Mouse (Mus musculus) embryonic fibroblast, embryonic 13.5 days (primary cell): ENCODE measurements at regions not wholly inside any gene's neighbourhood (a gene's known extent, or its start where the extent isn't known, plus 50 kb on each side); places are given as distances from the start of the nearest gene placed in this dataset.

Experiments used
- H3K27ac ChIP-seq: 2 replicates; pipeline ENCODE4 v1.5.1; 2012; ENCODE audit warnings: low read length, control low read depth, inconsistent platforms; ENCODE audit not compliant: insufficient read depth
- H3K4me1 ChIP-seq: 2 replicates; pipeline ENCODE4 v1.6.1; 2011; ENCODE audit warnings: low read length; ENCODE audit not compliant: control insufficient read depth, insufficient read depth
- H3K4me3 ChIP-seq: 2 replicates; pipeline ENCODE4 v1.5.1; 2011; ENCODE audit warnings: mild to moderate bottlenecking, control low read depth, low read length; ENCODE audit not compliant: insufficient read depth
- CTCF ChIP-seq: IDR thresholded peaks from 2 replicates; pipeline ENCODE4 v1.5.1; 2011; ENCODE audit warnings: mild to moderate bottlenecking, control low read depth, low read length, moderate library complexity, borderline replicate concordance; ENCODE audit not compliant: insufficient read depth
- POLR2A ChIP-seq: IDR thresholded peaks from 2 replicates; pipeline ENCODE4 v1.6.1; 2011; ENCODE audit warnings: low read depth, mild to moderate bottlenecking, control low read depth, low read length, moderate library complexity

DNA sequence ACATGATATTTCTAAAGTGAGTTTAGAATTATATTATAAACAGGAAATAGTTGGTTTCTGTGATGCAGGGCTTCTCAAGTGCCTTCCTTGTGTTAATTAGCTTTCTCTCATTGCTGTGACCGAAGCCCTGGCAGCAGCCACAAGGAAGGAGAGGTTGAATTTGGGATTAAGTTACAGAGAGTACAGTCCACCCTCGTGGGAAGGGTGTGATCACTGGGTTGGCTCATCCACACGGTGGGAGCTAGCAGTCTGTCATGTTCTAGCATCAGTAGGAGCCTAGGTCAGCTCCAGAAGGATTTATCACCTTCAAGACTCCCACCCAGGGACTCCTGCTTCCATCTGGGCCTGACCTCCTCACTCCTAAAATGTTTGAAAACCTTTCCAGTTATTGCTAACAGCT is 78.9 kb downstream of the Ccdc54 start:
- H3K4me3 ChIP-seq: no peak overlapping the region
- no peak overlapping the region for H3K27ac ChIP-seq
- no peaks in the 10 kb centered on the region for H3K4me1 ChIP-seq
- TF ChIP-seq CTCF (no peak), POLR2A (no peak)

DNA sequence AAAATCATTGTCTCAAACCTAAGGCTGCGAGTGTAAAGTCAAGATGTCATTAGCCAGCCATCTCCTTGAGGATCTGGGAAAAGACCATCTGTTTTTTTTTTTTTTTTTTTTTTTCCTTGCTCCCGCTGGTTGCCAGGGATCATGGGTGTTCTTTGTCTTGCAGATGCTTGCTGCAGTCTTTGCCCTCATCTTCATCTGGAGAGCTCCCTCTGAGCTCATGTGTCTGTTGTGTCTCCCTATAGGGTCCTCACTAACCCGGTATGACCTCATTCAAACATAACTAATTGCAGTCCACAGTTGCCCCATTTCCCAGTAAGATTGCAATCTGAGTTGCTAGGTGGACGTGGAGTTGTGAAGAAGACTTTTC is 77.3 kb upstream of the Bbx start:
- Histone ChIP-seq H3K4me3 (no peak overlapping the region), H3K27ac (no peak overlapping the region), H3K4me1 (no peaks in the 10 kb centered on the region)
- no peak for TF ChIP-seq POLR2A
- TF ChIP-seq CTCF: no peak

DNA sequence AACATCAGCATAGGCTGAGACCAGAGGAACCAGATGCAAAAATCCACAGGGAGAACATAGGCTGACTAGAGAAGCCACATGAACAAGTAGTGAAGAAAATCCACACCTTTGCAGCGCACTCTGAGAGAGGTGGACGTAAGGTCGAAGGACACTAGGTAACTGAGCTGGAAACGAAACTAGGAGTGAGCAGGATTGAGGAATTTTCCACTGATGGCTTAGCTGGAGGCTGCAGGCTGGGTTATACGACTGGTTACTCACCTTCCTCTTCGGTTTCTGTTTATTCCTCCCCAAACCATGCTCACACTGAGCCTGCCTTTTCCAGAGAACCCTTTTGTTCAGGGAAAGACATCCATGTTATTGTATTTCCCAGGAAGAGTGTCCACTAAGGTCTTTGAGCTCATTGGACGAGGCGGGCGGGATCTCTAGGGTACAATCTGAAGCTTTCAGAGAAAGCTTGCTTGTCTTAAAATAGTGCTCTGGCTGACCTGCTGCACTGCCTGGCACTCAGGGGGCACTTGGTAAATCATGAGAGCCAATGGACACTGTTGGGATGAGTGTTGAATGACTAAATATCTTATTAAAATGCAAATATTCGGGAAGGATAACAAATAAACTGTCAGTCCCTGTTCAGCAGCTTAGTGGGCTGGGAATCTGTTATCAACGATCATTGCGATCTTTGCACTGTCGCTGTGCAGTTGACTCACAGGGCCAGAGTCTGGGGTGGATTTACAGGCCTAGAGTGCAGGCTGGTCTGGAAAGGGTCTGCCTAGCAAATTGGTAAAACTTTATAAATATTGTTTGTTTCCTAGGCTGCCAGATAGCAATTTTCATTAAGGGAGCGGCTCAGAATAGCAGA is 76.7 kb upstream of the Bbx start:
- H3K4me1 ChIP-seq: peaks cover 3% of the 10 kb centered on the region; the same call in 1 of the 2 replicates
- H3K4me3 ChIP-seq: no peak overlapping the region
- no peak for TF ChIP-seq CTCF
- TF ChIP-seq POLR2A: no peak
- H3K27ac ChIP-seq: no peak overlapping the region

DNA sequence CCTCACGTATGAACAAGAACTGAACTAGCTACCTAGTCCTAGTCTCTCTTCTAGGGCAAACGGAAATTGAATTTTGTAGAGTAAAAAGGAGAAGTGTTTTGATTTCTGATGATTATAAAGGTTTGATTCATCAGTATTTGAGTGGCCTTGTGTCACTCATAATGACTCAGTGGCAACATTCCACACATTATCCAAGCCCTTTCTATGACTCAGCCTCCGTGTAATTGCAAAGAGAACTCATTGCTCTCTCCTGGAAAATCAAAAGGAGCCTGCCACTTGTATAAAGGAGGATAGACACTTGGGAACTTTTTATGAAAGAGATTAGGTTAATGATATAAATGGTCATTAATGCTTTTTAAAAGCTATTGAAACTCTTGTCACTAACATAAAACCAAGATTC is 72.4 kb upstream of the Bbx start:
- H3K4me1 ChIP-seq: peaks cover 3% of the 10 kb centered on the region; the same call in 1 of the 2 replicates
- no peak overlapping the region for H3K27ac ChIP-seq
- no peak overlapping the region for H3K4me3 ChIP-seq
- TF ChIP-seq POLR2A: no peak
- TF ChIP-seq CTCF: no peak

DNA sequence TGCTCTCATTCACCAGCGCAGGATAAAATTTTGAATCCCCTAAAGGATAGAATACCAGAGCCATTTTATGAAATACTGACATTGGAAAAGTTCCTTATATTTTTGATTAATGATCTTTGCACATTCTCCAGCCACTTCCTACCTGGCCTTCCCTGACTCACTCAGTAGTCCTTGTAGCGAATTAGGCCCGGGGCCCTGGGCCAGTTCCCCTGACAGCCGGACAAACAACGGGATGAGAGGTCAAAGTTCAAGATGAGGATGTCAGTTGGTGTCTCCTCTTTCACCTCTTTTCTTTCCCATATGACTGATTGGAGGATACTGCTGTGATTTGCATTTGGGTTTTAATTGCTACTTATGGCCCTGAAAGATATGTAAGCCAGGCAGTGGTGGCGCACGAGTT is 66.7 kb upstream of the Bbx start:
- Histone ChIP-seq H3K4me3 (no peak overlapping the region), H3K27ac (no peak overlapping the region), H3K4me1 (no peaks in the 10 kb centered on the region)
- TF ChIP-seq POLR2A (no peak), CTCF (no peak)

DNA sequence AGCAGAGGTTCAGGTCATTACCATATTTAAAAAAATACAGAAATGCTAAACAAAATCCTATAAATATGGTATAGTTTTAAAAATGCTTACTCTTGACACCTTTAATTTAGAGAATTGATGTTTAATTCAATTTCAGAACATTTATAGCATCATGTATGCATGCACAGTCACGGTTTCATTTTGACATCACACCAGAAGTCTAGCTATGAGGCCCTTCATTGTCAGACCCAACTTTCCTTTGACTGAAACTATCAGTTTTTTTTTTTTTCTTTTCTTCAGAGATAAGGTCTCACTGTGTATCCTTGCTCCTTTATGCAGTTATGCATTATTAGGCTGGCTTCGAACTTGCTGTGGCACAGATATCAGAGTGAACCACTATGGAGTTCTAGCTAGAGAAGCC is 61.5 kb upstream of the Bbx start:
- no peak overlapping the region for H3K4me3 ChIP-seq
- no peak for TF ChIP-seq POLR2A
- no peak for TF ChIP-seq CTCF
- no peak overlapping the region for H3K27ac ChIP-seq
- no peaks in the 10 kb centered on the region for H3K4me1 ChIP-seq

DNA sequence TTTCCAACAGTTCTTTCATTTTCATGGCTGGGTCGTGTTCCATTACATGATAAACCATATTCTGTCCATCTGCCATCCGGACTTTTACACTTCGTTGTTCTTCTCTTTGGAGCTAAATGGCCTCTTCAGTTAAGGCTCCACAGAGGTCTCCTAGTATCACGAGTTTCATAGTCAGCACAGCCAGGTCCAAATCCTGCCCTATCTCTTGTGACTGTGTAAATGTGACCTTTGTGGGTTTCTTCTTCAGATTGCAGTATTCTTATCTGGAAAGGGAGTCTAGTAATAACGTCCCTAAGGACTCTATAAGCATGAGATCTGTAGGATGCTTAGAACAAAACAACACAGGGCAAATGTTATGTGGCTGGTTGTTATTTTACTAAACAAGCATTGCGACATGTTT is 57.1 kb upstream of the Bbx start:
- H3K4me1 ChIP-seq: no peaks in the 10 kb centered on the region
- TF ChIP-seq POLR2A (no peak), CTCF (no peak)
- no peak overlapping the region for H3K4me3 ChIP-seq
- H3K27ac ChIP-seq: no peak overlapping the region

DNA sequence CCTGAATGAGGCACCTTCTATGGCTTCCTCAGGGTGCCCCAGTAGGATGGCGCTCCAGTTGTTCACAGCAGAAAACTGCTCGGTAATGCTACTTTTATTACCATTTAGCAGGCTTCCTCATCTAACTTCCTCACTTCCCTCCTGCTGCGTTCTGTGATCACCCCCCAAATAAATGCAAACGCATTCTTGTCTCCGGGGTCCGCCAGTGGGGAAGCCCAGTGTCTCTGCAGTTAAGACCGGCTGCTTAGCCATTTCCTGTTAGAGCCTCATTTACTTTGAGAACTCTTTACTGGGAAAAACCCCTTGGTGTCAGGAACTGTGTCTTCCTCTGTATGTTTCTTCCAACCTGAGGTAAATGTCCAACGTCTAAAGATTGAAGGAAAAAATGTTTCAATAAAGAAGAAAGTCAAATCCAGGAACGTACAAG is 50.2 kb upstream of the Bbx start:
- H3K27ac ChIP-seq: no peak overlapping the region
- no peak overlapping the region for H3K4me3 ChIP-seq
- peaks cover 7% of the 10 kb centered on the region for H3K4me1 ChIP-seq
- TF ChIP-seq POLR2A (no peak), CTCF (no peak)
